Mouse (Mus musculus) leukemia stem cell, adult 10-12 weeks (primary cell): ENCODE measurements around the gene Frmd7. TPM values are rescaled to one million over a fixed set of nuclear protein-coding genes. Genes with fewer than 3 reads are reported as not detected.

Experiments
- polyA plus RNA-seq: library from polyadenylated mRNA; stranded (reverse); fragments of >175 nt; gene quantifications from 2 replicates; pipeline ENCODE4 v1.2.3, GENCODE M21; 2012; ENCODE audit warnings: low replicate concordance

Gene Frmd7
- polyA plus RNA-seq, result not detected in 2 replicates

DNA sequence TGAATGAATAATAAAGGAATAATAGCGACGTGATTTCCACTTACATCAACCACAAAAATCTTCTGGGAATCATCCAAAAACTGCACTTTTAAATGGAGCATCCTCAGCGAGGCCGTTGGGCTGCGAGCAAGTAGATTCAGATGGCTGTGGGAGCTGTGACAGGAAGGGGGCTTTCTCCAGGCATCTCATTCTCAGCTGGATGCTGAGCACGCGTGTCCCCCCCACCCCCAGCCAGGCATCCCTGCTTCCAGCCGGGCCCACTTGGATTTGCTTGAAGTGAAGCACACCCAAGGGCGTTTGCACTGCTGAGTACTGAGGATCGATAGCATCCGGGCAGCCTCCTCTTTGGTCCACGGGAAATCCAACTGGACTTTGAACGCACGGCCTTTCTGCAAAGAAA is at the start of gene Frmd7:
Gene Frmd7 (minus strand): TSS at position 101 of the 400 bp plus-strand sequence.

Other genes with a start within 250 kb of the Frmd7 start
- 6.1 and 8.8 TPM in 2 replicates for gene Stk26, start 101.7 kb downstream of the Frmd7 start, polyA plus RNA-seq
- 0.11 and 1.1 TPM in 2 replicates for gene Rap2c, start 75.3 kb upstream of the Frmd7 start, polyA plus RNA-seq